Mouse (Mus musculus) thymus, adult 2 months (tissue): Measurements from ENCODE around the gene Lmx1b.

ENCODE experiments used
- CTCF ChIP-seq: fragments of 200-500 bp; IDR thresholded peaks from 2 replicates; pipeline ENCODE4 v1.5.1; 2012; ENCODE audit warnings: mild to moderate bottlenecking, control low read depth, low read length, moderate library complexity, borderline replicate concordance; ENCODE audit not compliant: control insufficient read depth, poor library complexity, insufficient read depth; ENCODE audit errors: extremely low read depth
- POLR2A ChIP-seq: fragments of 200-500 bp; IDR thresholded peaks from 2 replicates; pipeline ENCODE4 v1.6.1; 2012; ENCODE audit warnings: mild to moderate bottlenecking, low read length, control low read depth, moderate library complexity; ENCODE audit not compliant: control insufficient read depth, poor library complexity, insufficient read depth; ENCODE audit errors: extremely low read depth

DNA sequence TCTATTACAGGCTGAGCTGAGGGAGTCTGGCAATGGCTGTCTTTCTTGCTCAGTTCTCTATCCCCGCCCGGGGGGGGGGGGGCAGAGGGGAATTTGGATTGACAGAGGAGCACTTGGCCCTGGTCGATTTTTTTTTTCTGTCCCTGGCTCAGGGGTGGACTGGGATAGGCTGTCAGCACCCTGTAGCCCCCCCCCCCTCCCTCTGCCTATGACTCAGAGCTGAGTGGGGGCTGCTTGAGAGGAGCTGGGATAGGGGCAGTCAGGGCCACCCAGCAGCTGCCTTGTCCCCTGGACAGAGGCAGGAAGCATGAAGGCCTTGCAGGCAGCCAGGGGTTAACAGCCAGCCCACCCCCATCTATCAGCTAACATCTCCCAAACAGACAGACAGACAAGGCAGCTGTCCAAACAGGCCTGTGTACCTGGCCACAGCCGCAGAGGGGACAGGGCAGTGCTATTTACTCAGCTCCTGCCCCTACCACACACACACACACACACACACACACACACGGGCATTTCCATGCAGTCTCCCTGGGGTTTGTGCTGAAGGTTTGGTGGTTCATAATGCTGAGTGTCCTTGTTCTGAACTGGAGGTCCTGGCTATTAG, 57.8 kb downstream of the Lmx1b start:
- no peak for TF ChIP-seq POLR2A
- no peak for TF ChIP-seq CTCF
